Mouse (Mus musculus) ES-E14 (cell line): ENCODE measurements around the gene Carns1.

Experiments
- CHD2 ChIP-seq: IDR thresholded peaks from 2 replicates; pipeline ENCODE4 v1.6.1; 2014; ENCODE audit warnings: mild to moderate bottlenecking, low read depth, low read length, inconsistent platforms
- HCFC1 ChIP-seq: IDR thresholded peaks from 2 replicates; pipeline ENCODE4 v1.6.1; 2012; ENCODE audit warnings: low read length, inconsistent platforms, borderline replicate concordance; ENCODE audit not compliant: insufficient read depth
- MAFK ChIP-seq: IDR thresholded peaks from 2 replicates; pipeline ENCODE4 v1.6.1; 2014; ENCODE audit warnings: mild to moderate bottlenecking, low read depth, low read length, inconsistent platforms; ENCODE audit not compliant: insufficient read depth
- ZC3H11A ChIP-seq: IDR thresholded peaks from 2 replicates; pipeline ENCODE4 v1.6.1; 2012; ENCODE audit warnings: low read depth, mild to moderate bottlenecking, inconsistent platforms, low read length, borderline replicate concordance
- ZNF384 ChIP-seq: IDR thresholded peaks from 2 replicates; pipeline ENCODE4 v1.6.1; 2012; ENCODE audit warnings: low read depth, low read length, inconsistent platforms

DNA sequence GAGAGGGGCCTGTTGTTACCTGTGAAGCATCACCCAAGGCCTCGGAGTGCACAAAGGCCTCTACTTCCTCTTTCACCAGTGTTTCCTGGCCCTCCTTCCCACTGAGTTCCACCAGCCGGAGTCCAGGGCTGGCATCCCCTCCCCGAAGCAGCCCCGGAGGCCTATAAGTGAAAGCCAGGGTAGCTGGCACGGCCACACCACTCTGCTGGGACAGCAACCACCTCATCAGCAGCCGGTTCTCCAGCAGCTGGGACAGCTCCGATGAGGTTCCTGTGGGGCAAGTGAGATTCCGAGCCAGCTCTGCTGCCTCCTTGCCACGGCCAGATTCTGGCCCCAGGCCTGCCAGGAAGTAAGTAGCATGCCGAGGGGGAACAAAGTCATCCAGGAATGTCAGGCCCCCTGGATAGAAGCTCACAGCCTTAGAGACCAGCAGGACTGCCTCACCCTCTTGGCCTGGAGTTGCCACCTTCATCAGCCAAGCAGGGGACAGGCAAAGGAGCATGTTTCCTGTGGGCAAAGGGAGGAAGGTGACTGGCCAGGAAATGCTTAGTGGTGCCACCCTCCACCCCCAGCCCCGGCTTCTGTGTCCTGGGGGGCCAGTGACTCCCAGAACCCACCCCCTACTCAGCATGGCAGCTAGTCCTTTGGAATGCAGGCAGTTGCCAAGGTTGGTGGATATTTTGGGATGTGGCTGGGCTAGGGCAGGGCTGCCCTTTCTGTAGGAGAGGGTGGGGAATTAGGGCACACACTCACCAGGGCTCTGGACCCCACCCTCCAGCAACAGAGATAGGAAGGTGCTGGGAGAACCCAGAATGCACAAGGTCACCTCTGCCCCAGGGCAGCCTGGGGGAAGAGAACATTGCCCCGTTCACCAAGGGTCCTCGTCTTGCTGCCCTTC lies 3.6 kb downstream of the Carns1 start:
- TF ChIP-seq HCFC1 (no peak), CHD2 (no peak), ZNF384 (no peak), ZC3H11A (no peak), MAFK (no peak)
